Mouse (Mus musculus) stomach, embryonic 16.5 days (tissue): ENCODE results near the gene Rras. TPM values are rescaled to one million over a fixed set of nuclear protein-coding genes. Genes with fewer than 3 reads are reported as not detected.

Source experiments
- ATAC-seq: fragments of 200-750 bp; cut with Nextera tagmentation; 2 replicates; pipeline ENCODE4 v1.8.0; 2017; ENCODE audit warnings: moderate number of reproducible peaks, moderate TSS enrichment; ENCODE audit not compliant: insufficient read depth, low FRiP score
- H3K27ac ChIP-seq: fragments of 300-500 bp; sonication (generic); 2 replicates; pipeline ENCODE4 v1.5.1; 2014; ENCODE audit warnings: low read length
- H3K27me3 ChIP-seq: fragments of 300-500 bp; sonication (generic); 2 replicates; pipeline ENCODE4 v1.6.1; 2014; ENCODE audit warnings: low read length, control low read depth, mixed read lengths; ENCODE audit not compliant: control insufficient read depth, insufficient read depth
- H3K36me3 ChIP-seq: fragments of 300-500 bp; sonication (generic); 2 replicates; pipeline ENCODE4 v1.6.1; 2014; ENCODE audit warnings: low read length; ENCODE audit not compliant: control insufficient read depth, insufficient read depth
- H3K4me1 ChIP-seq: fragments of 300-500 bp; sonication (generic); 2 replicates; pipeline ENCODE4 v1.6.1; 2014; ENCODE audit warnings: low read length, control low read depth, mixed read lengths; ENCODE audit not compliant: control insufficient read depth, insufficient read depth
- H3K4me2 ChIP-seq: fragments of 300-500 bp; sonication (generic); 2 replicates; pipeline ENCODE4 v1.6.1; 2014; ENCODE audit warnings: low read depth, low read length, mixed read lengths
- H3K4me3 ChIP-seq: fragments of 300-500 bp; sonication (generic); replicated peaks from 2 replicates; pipeline ENCODE4 v1.5.1; 2014; ENCODE audit warnings: mild to moderate bottlenecking, low read length
- H3K9ac ChIP-seq: fragments of 300-500 bp; sonication (generic); 2 replicates; pipeline ENCODE4 v1.6.1; 2014; ENCODE audit warnings: low read length
- H3K9me3 ChIP-seq: fragments of 300-500 bp; sonication (generic); replicated peaks from 2 replicates; pipeline ENCODE4 v1.6.1; 2016; ENCODE audit warnings: low read length, control low read depth; ENCODE audit not compliant: control insufficient read depth
- WGBS: fragments of 180-500 bp; shearing (Covaris S2); extraction: QIAGEN DNeasy Blood & Tissue Kit; methylation state at CpG from one replicate; pipeline ENCODE4 v1.1.7; 2014; 5-methylcytosine and 5-hydroxymethylcytosine counted together
- polyA plus RNA-seq: library from polyadenylated mRNA; unstranded; fragments of >200 nt; fragmentation: Nextera tagmentation; extraction: Ambion mirVana; gene quantifications from 2 replicates; pipeline ENCODE4 v1.2.1, GENCODE M21; 2015

The Rras gene
- polyA plus RNA-seq, 1 experiment from 2014 or later, result 68.0 TPM

DNA sequence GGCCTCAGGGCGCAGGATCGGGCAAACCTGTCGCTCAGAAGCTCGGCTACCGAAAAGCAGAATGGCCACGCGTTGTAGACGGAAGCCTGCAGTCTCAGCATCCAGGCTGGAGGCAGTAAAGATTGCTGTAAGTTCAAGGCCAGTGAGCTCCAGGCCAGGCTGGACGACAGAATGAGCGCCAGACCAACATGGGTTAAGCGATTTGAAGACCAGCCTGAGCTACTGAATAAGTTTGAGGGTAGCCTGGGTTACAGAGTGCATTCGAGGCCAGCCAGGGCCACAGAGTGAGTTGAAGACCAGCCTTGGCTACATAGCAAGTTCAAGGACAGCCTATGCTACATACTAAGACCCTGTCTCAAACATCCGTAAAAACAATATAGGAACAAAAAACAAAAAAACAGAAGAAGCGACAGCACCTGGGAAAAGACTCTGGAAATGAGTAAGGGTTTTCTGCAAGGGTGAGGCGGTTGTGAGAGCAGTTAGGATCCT, 19.8 kb upstream of the Rras start:
- Histone ChIP-seq H3K27ac (peak overlapping the region; percentile 92), H3K9me3 (no peaks in the 10 kb centered on the region), H3K9ac (peak overlapping the region; percentile 89), H3K36me3 (peaks cover 38% of the 10 kb centered on the region), H3K4me3 (peak overlapping the region; percentile 82), H3K27me3 (no peaks in the 10 kb centered on the region), H3K4me1 (peaks cover 32% of the 10 kb centered on the region), H3K4me2 (peak overlapping the region; percentile 94)
- 2% methylated on average over 15 of the region's 15 CpGs for WGBS
- ATAC-seq, result no peak

DNA sequence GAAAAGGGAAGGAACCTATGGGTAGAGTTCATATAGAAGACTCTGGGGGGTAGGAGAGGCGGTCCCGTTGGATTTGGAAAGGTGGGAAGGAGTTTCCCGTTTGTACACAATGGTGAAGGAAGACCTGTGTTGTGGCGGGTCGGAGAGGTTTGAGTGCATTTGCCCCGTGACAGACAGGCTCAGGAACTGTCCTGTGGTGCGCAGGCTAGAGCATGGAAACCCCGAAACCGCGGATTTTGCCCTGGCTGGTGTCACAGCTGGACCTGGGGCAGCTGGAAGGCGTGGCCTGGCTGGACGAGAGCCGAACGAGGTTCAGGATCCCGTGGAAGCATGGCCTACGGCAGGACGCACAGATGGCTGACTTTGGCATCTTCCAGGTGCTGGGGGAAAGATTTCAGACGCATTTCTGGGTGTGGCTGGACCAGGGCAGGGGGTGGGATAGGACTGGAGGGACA, 19.2 kb upstream of the Rras start, which contains the start of gene Bcl2l12:
Gene Bcl2l12, minus strand, starts transcription at position 212 of the 455 bp plus-strand sequence.
- Histone ChIP-seq H3K27me3 (no peaks in the 10 kb centered on the region), H3K27ac (peak within 1 kb of the TSS; percentile 92), H3K9me3 (no peaks in the 10 kb centered on the region), H3K36me3 (peaks cover 43% of the 10 kb centered on the region), H3K9ac (peak within 1 kb of the TSS; percentile 89), H3K4me2 (peak within 1 kb of the TSS; percentile 94), H3K4me3 (peak within 1 kb of the TSS; percentile 82), H3K4me1 (peaks cover 32% of the 10 kb centered on the region)
- under 1% methylated on average over 18 of the region's 18 CpGs for WGBS
- no peak for ATAC-seq

DNA sequence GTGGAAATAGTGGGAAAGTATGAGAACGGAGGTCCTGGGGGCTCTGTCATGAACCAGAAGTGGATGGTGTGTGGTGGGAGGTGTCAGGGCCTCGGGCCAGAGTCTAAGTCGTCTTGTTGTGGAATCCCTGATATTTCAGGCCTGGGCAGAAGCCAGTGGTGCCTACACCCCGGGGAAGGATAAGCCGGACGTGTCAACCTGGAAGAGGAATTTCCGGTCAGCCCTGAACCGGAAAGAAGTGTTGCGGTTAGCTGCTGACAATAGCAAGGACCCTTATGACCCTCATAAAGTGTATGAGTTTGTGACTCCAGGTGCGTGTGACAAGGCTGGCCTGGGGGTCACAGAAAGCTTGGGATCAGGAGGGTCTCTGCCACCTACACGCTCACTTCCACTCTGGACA, 18.0 kb upstream of the Rras start:
- Histone ChIP-seq H3K27ac (no peak overlapping the region), H3K4me1 (peaks cover 32% of the 10 kb centered on the region), H3K4me2 (0 out of 2 replicates have a peak overlapping the region, but pooled peaks have one; percentile 94), H3K36me3 (peaks cover 45% of the 10 kb centered on the region), H3K4me3 (no peak overlapping the region), H3K9me3 (no peaks in the 10 kb centered on the region), H3K9ac (no peak overlapping the region), H3K27me3 (no peaks in the 10 kb centered on the region)
- ATAC-seq, result no peak
- 72% methylated on average over 11 of the region's 11 CpGs for WGBS

DNA sequence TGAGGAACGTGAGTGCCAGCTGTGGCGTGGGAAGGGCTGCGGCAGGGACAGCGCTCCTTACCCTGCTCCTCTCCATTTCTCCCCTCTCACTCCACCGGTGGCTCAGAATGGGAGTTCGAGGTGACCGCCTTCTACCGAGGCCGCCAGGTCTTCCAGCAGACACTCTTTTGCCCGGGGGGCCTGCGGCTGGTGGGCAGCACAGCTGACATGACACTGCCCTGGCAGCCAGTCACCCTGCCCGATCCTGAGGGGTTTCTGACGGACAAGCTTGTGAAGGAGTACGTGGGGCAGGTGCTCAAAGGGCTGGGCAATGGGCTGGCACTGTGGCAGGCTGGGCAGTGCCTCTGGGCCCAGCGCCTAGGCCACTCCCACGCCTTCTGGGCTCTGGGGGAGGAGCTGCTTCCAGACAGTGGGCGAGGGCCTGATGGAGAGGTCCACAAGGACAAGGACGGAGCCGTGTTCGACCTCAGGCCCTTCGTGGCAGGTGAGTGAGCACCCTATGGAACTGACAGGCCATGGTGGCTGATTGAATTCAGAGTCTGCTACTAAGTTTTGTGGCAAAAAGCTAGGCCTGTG, 17.1 kb upstream of the Rras start:
- 78% methylated on average over 21 of the region's 21 CpGs for WGBS
- Histone ChIP-seq H3K27ac (no peak overlapping the region), H3K4me1 (peaks cover 32% of the 10 kb centered on the region), H3K27me3 (no peaks in the 10 kb centered on the region), H3K9me3 (no peaks in the 10 kb centered on the region), H3K36me3 (peaks cover 44% of the 10 kb centered on the region), H3K4me3 (no peak overlapping the region), H3K4me2 (no peak overlapping the region), H3K9ac (no peak overlapping the region)
- ATAC-seq, result no peak

DNA sequence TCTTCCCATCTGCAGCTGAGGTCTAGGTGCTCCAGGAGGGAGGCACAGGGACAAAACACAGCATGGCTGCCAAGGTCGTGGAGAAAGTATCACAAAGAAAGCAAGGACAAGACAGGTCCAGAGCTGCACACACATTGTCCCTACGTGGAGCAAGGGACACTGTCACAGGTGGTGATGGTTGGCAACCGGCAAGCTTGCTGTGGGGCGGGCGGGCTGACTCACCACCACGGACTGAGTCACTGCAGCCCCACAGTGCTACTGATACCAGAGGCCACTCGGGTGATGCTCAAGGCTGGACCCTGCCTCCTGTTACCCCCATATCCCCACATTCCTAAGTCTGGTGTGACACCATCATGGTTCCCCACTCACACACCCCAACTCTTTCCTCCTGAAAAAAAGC, 15.3 kb upstream of the Rras start:
- Histone ChIP-seq H3K27me3 (no peaks in the 10 kb centered on the region), H3K4me2 (no peak overlapping the region), H3K27ac (no peak overlapping the region), H3K4me1 (peaks cover 22% of the 10 kb centered on the region), H3K4me3 (no peak overlapping the region), H3K9me3 (no peaks in the 10 kb centered on the region), H3K36me3 (peaks cover 51% of the 10 kb centered on the region), H3K9ac (no peak overlapping the region)
- ATAC-seq, result no peak
- WGBS, result 72% methylated on average over 7 of the region's 7 CpGs

DNA sequence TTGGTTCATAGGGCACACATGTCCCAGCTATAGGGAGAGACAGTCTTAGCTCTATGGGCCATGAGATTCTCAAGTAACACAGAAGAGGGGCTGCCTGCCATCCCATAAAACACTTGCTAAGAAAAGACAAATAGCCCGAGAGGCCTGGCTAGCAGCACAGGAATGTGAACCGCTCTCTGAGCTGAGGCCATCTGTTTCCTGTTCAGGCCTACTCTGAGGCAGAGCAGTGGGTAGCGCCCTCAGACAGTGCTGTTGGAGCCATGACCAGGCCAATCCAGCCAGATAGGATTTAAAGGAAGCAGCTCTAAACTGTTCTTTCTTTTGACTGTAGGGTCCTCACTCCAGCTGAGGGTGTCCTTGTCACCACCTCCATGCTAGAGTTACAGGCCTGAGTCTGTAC, 13.2 kb upstream of the Rras start:
- Histone ChIP-seq H3K27ac (no peak overlapping the region), H3K4me1 (peaks cover 11% of the 10 kb centered on the region), H3K27me3 (no peaks in the 10 kb centered on the region), H3K9ac (no peak overlapping the region), H3K4me3 (no peak overlapping the region), H3K9me3 (no peaks in the 10 kb centered on the region), H3K36me3 (peaks cover 62% of the 10 kb centered on the region), H3K4me2 (no peak overlapping the region)
- 60% methylated on average over 3 of the region's 3 CpGs for WGBS
- ATAC-seq, result no peak

DNA sequence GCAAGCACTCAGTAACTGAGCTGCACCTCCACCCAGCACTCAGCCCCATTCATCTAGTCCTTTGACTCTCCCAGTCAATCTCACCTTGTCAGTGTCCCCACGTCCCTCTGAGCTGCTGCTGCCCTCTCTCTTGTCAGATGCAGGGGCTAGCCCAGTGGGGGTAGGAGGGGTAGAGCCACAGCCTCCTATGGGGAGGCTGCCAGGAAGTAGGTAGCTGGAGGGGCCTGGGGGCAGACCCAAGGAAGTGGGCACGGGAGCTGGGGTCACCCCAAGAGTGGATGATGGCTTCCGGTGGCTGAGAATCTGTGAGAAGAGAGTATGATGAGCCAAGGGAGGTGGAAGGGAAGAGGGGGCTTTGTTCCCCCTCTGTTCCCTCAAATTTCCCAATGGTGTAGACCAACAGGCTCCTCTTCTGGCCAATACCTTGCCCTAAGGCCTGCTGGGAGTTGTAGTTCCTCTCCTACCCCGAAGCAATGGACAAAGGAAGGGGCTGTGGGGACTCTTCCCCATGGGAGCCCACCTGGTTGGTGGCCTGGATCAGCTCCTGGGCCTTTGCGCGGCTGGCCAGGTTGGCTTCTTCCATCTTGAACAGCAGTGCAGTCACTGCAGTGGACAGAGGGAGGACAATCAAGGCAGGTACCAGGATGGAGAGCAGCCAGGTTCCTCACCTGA, 12.3 kb upstream of the Rras start:
- no peak for ATAC-seq
- 86% methylated on average over 6 of the region's 6 CpGs for WGBS

DNA sequence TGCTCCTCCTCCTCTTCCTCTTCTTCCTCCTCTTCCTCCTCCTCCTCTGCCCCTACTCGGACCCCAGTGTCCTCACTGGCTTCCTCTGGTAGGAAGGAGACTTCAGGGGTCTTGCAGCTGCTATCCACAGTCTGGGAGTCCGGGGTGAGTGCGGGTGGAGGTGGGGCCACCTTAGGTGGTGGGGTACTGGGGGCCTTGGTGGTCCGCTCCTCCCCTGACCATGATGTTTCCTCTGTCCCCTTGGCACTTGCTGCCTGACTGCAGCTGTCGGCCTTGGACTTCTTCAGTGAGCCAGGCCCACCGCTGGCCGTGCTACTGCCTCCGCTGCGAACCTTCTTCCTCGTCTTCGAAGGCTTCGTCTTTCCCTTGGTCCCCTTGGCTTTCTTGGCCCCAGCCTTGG, 11.3 kb upstream of the Rras start:
- H3K4me1 ChIP-seq, result peaks cover 1% of the 10 kb centered on the region; the same call in 1 of the 2 replicates
- H3K9ac ChIP-seq, result no peak overlapping the region
- 94% methylated on average over 11 of the region's 12 CpGs for WGBS
- H3K36me3 ChIP-seq, result peaks cover 58% of the 10 kb centered on the region
- H3K4me2 ChIP-seq, result no peak overlapping the region
- ATAC-seq, result no peak
- no peak overlapping the region for H3K4me3 ChIP-seq
- no peaks in the 10 kb centered on the region for H3K27me3 ChIP-seq
- H3K9me3 ChIP-seq, result no peaks in the 10 kb centered on the region
- no peak overlapping the region for H3K27ac ChIP-seq

More for the DNA sequence above, 12.3 kb upstream of the Rras start:
- Histone ChIP-seq H3K4me3 (no peak overlapping the region), H3K36me3 (peaks cover 64% of the 10 kb centered on the region), H3K4me1 (peaks cover 5% of the 10 kb centered on the region; the same call in 1 of the 2 replicates), H3K4me2 (no peak overlapping the region), H3K27ac (no peak overlapping the region), H3K9me3 (no peaks in the 10 kb centered on the region), H3K9ac (no peak overlapping the region; the same call in 1 of the 2 replicates), H3K27me3 (no peaks in the 10 kb centered on the region)

DNA sequence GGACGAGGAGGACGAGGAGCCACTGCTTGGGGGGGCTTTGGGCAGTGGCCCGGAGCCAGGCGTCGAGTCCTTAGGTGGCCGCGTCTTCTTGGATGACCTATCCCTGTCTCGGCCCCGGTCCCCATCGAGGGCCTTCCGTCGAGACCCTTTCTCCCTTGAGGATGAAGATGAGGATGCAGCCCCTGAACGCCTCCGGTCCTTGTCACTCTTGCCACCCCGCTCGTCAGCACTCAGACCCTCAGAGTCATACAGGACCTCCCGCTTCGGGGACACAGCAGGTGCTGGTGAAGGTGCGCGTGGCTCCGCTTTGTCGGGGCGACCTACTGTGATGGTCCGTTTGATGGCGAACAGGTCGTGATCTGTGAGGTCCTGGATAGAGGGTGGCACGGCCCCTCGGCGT, 10.6 kb upstream of the Rras start:
- ATAC-seq, result no peak
- Histone ChIP-seq H3K36me3 (peaks cover 58% of the 10 kb centered on the region), H3K27ac (no peak overlapping the region), H3K4me1 (no peaks in the 10 kb centered on the region), H3K4me3 (no peak overlapping the region), H3K9me3 (no peaks in the 10 kb centered on the region), H3K9ac (no peak overlapping the region), H3K27me3 (no peaks in the 10 kb centered on the region), H3K4me2 (no peak overlapping the region)
- WGBS, result 95% methylated on average over 29 of the region's 29 CpGs
